Mouse (Mus musculus): ENCODE data around the gene Ruvbl1. TPM values are rescaled to one million over a fixed set of nuclear protein-coding genes. Genes with fewer than 3 reads are reported as not detected.

Ruvbl1 gene
- polyA plus RNA-seq, 1 experiment from 2014 or later: 63.3 TPM

DNA sequence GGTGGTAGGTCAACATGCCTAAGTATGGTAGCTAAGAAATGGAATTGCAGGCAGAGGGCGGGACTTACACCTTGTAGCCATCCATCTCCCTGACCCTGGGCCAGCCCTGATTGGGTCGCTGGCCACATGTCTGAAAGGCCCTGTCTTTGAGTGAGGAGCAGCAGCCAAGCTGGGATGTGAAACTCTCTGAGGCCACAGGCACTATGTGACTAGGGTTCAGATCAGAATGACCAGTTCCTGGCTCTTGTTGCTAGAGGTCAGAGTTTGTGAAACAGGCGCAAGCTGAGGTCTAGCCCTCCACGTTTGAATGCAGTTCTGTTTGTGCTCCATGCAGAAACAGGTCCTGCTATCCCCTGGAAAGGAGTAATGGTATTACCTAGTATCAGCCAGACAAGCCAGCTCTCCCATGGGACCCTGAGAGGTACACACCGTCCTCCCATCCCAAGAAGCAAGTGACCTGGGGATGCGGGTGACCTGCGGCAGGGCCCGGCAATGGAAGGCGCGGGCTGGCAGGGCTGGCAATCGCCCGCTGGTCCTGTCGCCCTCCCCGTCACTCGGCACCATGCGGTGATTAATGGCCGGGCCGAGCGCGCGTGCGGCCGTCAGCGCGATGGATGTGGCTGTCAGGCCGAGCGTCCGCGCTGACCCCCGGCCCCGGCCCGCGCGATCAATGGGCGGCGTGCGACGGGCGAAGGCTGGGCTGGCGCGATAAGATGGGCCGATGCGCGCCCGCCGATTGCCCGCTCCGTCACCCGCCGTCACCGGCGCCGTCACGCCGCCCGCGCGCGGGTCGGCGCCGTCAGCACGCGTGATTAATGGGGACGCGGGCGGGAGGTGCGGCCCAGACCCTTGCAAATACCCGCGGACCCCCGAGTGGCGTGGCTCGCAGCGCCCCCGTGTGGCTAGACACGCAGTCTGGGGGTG lies 34.5 kb downstream of the Ruvbl1 start:
- H3K9me3 ChIP-seq (replicated peaks): no peaks in the 10 kb centered on the region
- H3K4me3 ChIP-seq: peak overlapping the region; percentile 61
- peaks cover 40% of the 10 kb centered on the region for H3K36me3 ChIP-seq
- WGBS: 3% methylated on average over 76 of the region's 76 CpGs
- peak; percentile 48; the same call in 1 of the 2 replicates for ATAC-seq (replicated peaks; ENCODE audit: insufficient number of reproducible peaks, insufficient read depth, low FRiP score, low read depth)
- H3K4me2 ChIP-seq: peak overlapping the region; percentile 99
- peaks cover 26% of the 10 kb centered on the region for H3K4me1 ChIP-seq (replicated peaks)
- peak overlapping the region; percentile 56 for H3K9ac ChIP-seq
- H3K27me3 ChIP-seq: no peaks in the 10 kb centered on the region
- H3K27ac ChIP-seq: no peak overlapping the region

DNA sequence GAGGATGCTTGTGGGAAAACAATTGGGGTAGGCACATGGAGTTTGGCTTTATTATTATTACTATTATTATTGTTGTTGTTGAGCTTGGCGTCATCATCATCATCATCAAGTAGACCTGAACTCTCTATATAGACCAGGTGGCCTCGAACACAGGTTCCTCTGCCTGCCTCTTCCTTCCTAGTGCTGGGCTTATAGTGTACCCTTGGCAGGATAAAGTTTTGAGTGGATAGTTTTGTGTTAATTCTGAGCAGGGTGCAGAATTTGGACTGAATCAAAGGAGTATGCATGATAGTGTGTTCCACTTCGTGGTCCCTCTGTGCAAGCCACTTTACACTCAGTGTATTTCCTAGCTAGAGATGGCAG lies 35.2 kb downstream of the Ruvbl1 start:
- no peaks in the 10 kb centered on the region for H3K27me3 ChIP-seq
- 9% methylated on average over 3 of the region's 3 CpGs for WGBS
- no peak overlapping the region for H3K27ac ChIP-seq
- H3K4me1 ChIP-seq (replicated peaks): peaks cover 26% of the 10 kb centered on the region
- no peak for ATAC-seq (replicated peaks; ENCODE audit: insufficient number of reproducible peaks, insufficient read depth, low FRiP score, low read depth)
- H3K9ac ChIP-seq: peak overlapping the region; percentile 56
- H3K4me3 ChIP-seq: peak overlapping the region; percentile 61
- H3K4me2 ChIP-seq: peak overlapping the region; percentile 99
- no peaks in the 10 kb centered on the region for H3K9me3 ChIP-seq (replicated peaks)
- peaks cover 46% of the 10 kb centered on the region for H3K36me3 ChIP-seq

- H3K27me3 ChIP-seq: no peaks in the 10 kb centered on the region
- 36% methylated on average over 13 of the region's 13 CpGs for WGBS
- peaks cover 57% of the 10 kb centered on the region for H3K36me3 ChIP-seq
Measured at GRCm38 (mm10) chr6:88502030-88502970, 37.1 kb downstream of the Ruvbl1 start.

DNA sequence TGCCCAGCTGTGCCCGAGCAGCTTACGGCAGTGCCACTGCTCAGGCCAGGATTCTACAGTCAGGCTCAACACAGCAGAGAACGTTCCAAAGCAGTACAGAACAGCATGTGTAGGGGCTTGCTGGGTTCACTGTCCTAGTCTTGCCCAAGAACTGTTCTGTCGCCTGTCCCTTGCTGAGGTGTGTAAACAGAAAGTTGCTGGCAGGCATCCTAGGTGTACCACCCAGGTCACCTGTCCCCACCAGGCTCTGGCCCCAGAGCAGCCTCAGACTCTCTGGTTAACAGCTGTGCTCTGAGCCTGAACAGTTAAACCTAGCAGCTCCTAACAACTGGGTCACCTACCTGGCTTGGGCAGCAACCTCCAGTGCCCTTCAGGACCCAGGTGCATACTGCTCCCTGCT lies 37.8 kb downstream of the Ruvbl1 start:
- Histone ChIP-seq H3K36me3 (peaks cover 57% of the 10 kb centered on the region), H3K9me3 (replicated peaks) (no peaks in the 10 kb centered on the region), H3K4me2 (no peak overlapping the region), H3K27ac (peak overlapping the region; percentile 60), H3K9ac (no peak overlapping the region), H3K4me3 (no peak overlapping the region), H3K27me3 (no peaks in the 10 kb centered on the region), H3K4me1 (replicated peaks) (peaks cover 26% of the 10 kb centered on the region)
- WGBS: 83% methylated on average over 4 of the region's 4 CpGs
- ATAC-seq (replicated peaks; ENCODE audit: insufficient number of reproducible peaks, insufficient read depth, low FRiP score, low read depth): no peak

More at GRCm38 (mm10) chr6:88502030-88502970, 37.1 kb downstream of the Ruvbl1 start:
- H3K4me1 ChIP-seq (replicated peaks): peaks cover 26% of the 10 kb centered on the region
- no peak overlapping the region for H3K9ac ChIP-seq
- ATAC-seq (replicated peaks; ENCODE audit: insufficient number of reproducible peaks, insufficient read depth, low FRiP score, low read depth): peak; percentile 63; the same call in 1 of the 2 replicates
- no peak overlapping the region for H3K4me3 ChIP-seq
- H3K27ac ChIP-seq: peak overlapping the region; percentile 63
- no peaks in the 10 kb centered on the region for H3K9me3 ChIP-seq (replicated peaks)
- H3K4me2 ChIP-seq: no peak overlapping the region

- Histone ChIP-seq H3K36me3 (peaks cover 56% of the 10 kb centered on the region), H3K27ac (peak overlapping the region; percentile 39), H3K4me2 (peak overlapping the region; percentile 5; the same call in 1 of the 2 replicates), H3K4me1 (replicated peaks) (peaks cover 46% of the 10 kb centered on the region), H3K4me3 (no peak overlapping the region), H3K9ac (no peak overlapping the region), H3K27me3 (no peaks in the 10 kb centered on the region), H3K9me3 (replicated peaks) (no peaks in the 10 kb centered on the region)
- WGBS: 66% methylated on average over 8 of the region's 8 CpGs
- ATAC-seq (replicated peaks; ENCODE audit: insufficient number of reproducible peaks, insufficient read depth, low FRiP score, low read depth): no peak
Measured at GRCm38 (mm10) chr6:88513984-88514383, 48.8 kb downstream of the Ruvbl1 start.

- Histone ChIP-seq H3K4me2 (peak overlapping the region; percentile 5; the same call in 1 of the 2 replicates), H3K4me3 (no peak overlapping the region), H3K4me1 (replicated peaks) (peaks cover 52% of the 10 kb centered on the region), H3K27ac (peak overlapping the region; percentile 39), H3K9me3 (replicated peaks) (no peaks in the 10 kb centered on the region), H3K9ac (no peak overlapping the region), H3K36me3 (peaks cover 52% of the 10 kb centered on the region), H3K27me3 (no peaks in the 10 kb centered on the region)
- no peak for ATAC-seq (replicated peaks; ENCODE audit: insufficient number of reproducible peaks, insufficient read depth, low FRiP score, low read depth)
- 40% methylated on average over 4 of the region's 4 CpGs for WGBS
Measured at GRCm38 (mm10) chr6:88514546-88514945, 49.3 kb downstream of the Ruvbl1 start.

DNA sequence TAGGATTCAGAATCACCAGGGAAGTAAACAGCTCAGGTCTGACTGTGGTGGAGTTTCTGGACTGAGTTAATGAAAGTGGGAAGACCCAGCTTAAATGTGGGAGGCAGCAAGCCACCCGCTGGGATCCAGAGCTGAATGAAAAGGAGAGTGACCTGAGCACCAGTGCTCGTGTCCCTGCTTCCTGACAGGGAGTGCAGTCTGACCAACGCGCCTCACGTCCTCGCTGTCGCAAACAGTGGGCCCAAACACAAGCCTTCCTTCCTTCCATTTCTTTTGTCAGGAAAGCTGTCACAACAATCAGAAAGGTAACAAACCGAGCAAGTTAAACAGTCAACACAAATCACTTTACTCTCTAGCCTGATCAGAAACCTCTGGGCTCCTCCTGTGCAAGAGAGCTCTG lies 50.8 kb downstream of the Ruvbl1 start:
- ATAC-seq (replicated peaks; ENCODE audit: insufficient number of reproducible peaks, insufficient read depth, low FRiP score, low read depth): no peak
- WGBS: 60% methylated on average over 8 of the region's 8 CpGs
- Histone ChIP-seq H3K27ac (peak overlapping the region; percentile 25; the same call in 1 of the 2 replicates), H3K9ac (no peak overlapping the region), H3K4me2 (peak overlapping the region; percentile 74), H3K4me3 (no peak overlapping the region), H3K9me3 (replicated peaks) (no peaks in the 10 kb centered on the region), H3K36me3 (peaks cover 38% of the 10 kb centered on the region), H3K4me1 (replicated peaks) (peaks cover 54% of the 10 kb centered on the region), H3K27me3 (no peaks in the 10 kb centered on the region)

DNA sequence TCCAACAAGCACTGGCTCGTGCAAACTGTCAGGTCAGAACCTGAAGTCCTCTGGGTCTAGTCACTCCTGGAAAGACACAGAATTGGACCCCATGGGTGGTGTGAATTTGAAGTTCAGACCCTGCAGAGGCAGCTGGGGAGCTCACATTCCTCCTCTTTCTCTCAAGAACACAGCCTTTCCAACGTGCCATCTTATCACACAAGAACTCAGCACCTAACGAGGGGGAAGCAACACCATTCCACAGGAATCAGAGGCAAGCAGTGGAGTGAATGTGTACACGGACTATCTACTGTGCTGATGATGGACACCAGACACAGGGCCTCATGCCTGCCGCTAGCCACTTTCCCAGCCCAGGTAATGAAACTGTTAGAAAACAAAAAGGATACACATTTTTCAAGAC lies 51.5 kb downstream of the Ruvbl1 start:
- peak overlapping the region; percentile 74 for H3K4me2 ChIP-seq
- no peak for ATAC-seq (replicated peaks; ENCODE audit: insufficient number of reproducible peaks, insufficient read depth, low FRiP score, low read depth)
- peaks cover 31% of the 10 kb centered on the region for H3K36me3 ChIP-seq
- H3K27ac ChIP-seq: peak overlapping the region; percentile 85
- WGBS: 20% methylated on average over 5 of the region's 5 CpGs
- peaks cover 54% of the 10 kb centered on the region for H3K4me1 ChIP-seq (replicated peaks)
- H3K9me3 ChIP-seq (replicated peaks): no peaks in the 10 kb centered on the region
- H3K9ac ChIP-seq: peak overlapping the region; percentile 91
- no peaks in the 10 kb centered on the region for H3K27me3 ChIP-seq
- H3K4me3 ChIP-seq: peak overlapping the region; percentile 88

DNA sequence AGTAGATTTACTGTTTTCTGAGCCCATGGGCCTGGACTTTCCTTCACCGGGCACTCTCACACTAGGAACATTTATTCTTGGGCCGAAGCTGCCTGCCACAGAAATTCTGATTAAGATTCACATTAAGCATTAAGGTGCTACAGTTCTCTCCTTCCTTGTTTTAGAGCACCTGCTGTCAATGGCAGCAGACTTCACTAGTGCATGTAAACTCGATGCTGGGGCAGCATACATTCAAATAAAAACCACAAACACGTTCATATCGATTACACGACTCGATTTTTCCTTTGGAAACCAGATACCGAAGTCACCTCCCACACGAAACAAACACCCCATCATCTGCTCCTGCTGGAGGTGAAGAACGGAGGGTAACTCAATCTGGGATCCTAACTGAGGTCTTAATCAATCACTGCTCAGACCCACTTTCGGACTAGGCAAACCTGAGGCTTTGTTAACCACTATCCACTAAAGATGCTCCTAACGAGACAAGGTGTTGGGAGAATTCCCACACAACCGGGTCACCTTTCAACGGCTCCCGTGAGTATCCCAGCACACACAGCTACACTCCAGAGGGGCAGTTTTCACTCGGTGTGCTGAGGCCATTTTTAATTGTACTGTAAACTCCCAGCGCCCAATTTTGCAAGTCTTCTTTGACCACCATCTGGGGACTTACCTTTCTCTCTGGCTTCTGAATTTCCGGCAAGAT lies 52.6 kb downstream of the Ruvbl1 start:
- Histone ChIP-seq H3K4me2 (peak overlapping the region; percentile 74), H3K9me3 (replicated peaks) (no peaks in the 10 kb centered on the region), H3K27ac (peak overlapping the region; percentile 85), H3K27me3 (no peaks in the 10 kb centered on the region), H3K4me3 (peak overlapping the region; percentile 88), H3K9ac (peak overlapping the region; percentile 91), H3K36me3 (peaks cover 19% of the 10 kb centered on the region), H3K4me1 (replicated peaks) (peaks cover 47% of the 10 kb centered on the region)
- no peak for ATAC-seq (replicated peaks; ENCODE audit: insufficient number of reproducible peaks, insufficient read depth, low FRiP score, low read depth)
- 5% methylated on average over 18 of the region's 18 CpGs for WGBS

DNA sequence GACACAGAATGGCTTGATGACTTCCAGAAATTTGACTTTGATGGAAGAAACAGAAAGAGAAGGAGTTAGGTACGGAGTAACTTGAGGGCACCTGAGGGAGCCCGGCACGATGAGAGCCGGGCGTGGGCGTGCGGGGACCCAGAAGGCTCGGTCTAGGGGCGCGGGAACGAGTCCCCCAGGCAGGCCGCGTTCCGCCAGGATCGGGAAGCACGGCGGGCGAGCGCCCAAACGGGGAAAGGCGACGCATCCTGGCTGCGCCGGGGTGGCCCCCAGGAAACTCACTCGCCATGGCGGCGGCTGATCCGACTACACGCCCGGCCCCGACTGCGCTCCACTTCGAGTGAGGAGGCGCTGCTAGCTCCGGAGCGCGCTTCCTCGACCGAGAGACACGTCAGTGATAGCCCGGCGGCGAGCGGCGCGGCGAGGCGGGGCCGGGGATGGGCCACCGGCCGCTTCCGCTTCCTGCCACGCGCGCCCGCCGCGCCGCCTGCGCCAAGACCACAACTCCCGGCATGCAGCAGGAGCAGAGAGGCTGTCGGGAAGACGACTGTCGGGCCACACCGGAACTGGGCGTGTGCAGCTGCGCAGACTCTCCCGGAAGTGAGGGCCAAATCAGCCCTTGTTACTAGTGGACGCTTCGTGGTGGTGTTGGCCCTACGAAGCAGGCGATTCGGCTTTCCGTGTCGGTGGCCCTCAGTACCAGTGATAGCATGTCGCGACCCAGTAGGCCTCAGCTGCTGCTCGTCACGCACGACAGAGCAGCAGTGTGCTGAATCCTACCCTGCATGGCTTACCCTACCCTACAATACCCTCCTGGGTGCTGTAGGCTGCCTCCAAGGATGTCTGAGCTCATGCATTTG lies 53.4 kb downstream of the Ruvbl1 start, which contains the start of gene Sec61a1:
Gene Sec61a1, minus strand, starts transcription at position 502 of the 860 bp plus-strand sequence.
- under 1% methylated on average over 78 of the region's 80 CpGs for WGBS
- no peaks in the 10 kb centered on the region for H3K9me3 ChIP-seq (replicated peaks)
- peak within 1 kb of the TSS; percentile 90 for H3K27ac ChIP-seq
- H3K4me2 ChIP-seq: peak within 1 kb of the TSS; percentile 92
- no peaks in the 10 kb centered on the region for H3K27me3 ChIP-seq
- ATAC-seq (replicated peaks; ENCODE audit: insufficient number of reproducible peaks, insufficient read depth, low FRiP score, low read depth): peak; percentile 94
- peaks cover 14% of the 10 kb centered on the region for H3K36me3 ChIP-seq
- peak within 1 kb of the TSS; percentile 91 for H3K9ac ChIP-seq
- H3K4me3 ChIP-seq: peak within 1 kb of the TSS; percentile 88
- H3K4me1 ChIP-seq (replicated peaks): peaks cover 46% of the 10 kb centered on the region
